Mouse (Mus musculus) urinary bladder, postnatal 0 days (tissue): Measurements from ENCODE around the gene Klhdc8a. TPM values are rescaled to one million over a fixed set of nuclear protein-coding genes. Genes with fewer than 3 reads are reported as not detected.

Experiments used
- polyA plus RNA-seq: library from polyadenylated mRNA; unstranded; fragments of >200 nt; fragmentation: Nextera tagmentation; extraction: Ambion mirVana; gene quantifications from 2 replicates; pipeline ENCODE4 v1.2.1, GENCODE M21; 2015

Gene Klhdc8a
- polyA plus RNA-seq, result 0.29 and 0.52 TPM in 2 replicates

GRCm38 (mm10) chr1:132298425-132298800 lies at the start of gene Klhdc8a:
Gene Klhdc8a (plus strand): TSS chr1:132298626.

GRCm38 (mm10) chr1:132315889-132316624 lies 17.6 kb downstream of the Klhdc8a start, which contains the start of gene Nuak2:
Gene Nuak2 (plus strand): TSS chr1:132316126.

Other genes with a start within 250 kb of the Klhdc8a start
- gene Mfsd4a, start 230.6 kb upstream of the Klhdc8a start, polyA plus RNA-seq, result 44.0 and 47.6 TPM in 2 replicates
- gene Cdk18, start 158.9 kb upstream of the Klhdc8a start, polyA plus RNA-seq, result 2.0 and 2.6 TPM in 2 replicates
- gene Lemd1, start 107.2 kb upstream of the Klhdc8a start, polyA plus RNA-seq, result not detected in 2 replicates
- not detected in 2 replicates for gene AC124108.1, start 107.2 kb upstream of the Klhdc8a start, polyA plus RNA-seq
- not detected in 2 replicates for gene Gm10188, start 68.9 kb upstream of the Klhdc8a start, polyA plus RNA-seq
- 2.8 and 4.5 TPM in 2 replicates for gene Nuak2, start 17.5 kb downstream of the Klhdc8a start, polyA plus RNA-seq
- 3.6 and 5.0 TPM in 2 replicates for gene Tmcc2, start 92.7 kb downstream of the Klhdc8a start, polyA plus RNA-seq
- 6.4 and 6.7 TPM in 2 replicates for gene Dstyk, start 118.9 kb downstream of the Klhdc8a start, polyA plus RNA-seq
- gene Rbbp5, start 178.7 kb downstream of the Klhdc8a start, polyA plus RNA-seq, result 13.4 and 16.0 TPM in 2 replicates
- 0.91 and 1.2 TPM in 2 replicates for gene Tmem81, start 207.6 kb downstream of the Klhdc8a start, polyA plus RNA-seq
- gene Cntn2, start 244.6 kb downstream of the Klhdc8a start, polyA plus RNA-seq, result 0.04 and 0.06 TPM in 2 replicates